Mouse (Mus musculus) liver, adult (tissue): ENCODE results near the gene Nkain1.

Experiments used
- GATA4 ChIP-seq: IDR thresholded peaks from 2 replicates; pipeline ENCODE4 v1.6.1; 2014; ENCODE audit warnings: mild to moderate bottlenecking, low read length; ENCODE audit not compliant: insufficient replicate concordance

The Nkain1 gene

GRCm38 (mm10) chr4:130557852-130558251 lies 16.1 kb downstream of the Nkain1 start:
- no peak for TF ChIP-seq GATA4

- no peak for TF ChIP-seq GATA4
These were observed 17.0 kb downstream of the Nkain1 start for GRCm38 (mm10) chr4:130556992-130557391.

- no peak for TF ChIP-seq GATA4
These were observed 17.7 kb downstream of the Nkain1 start for GRCm38 (mm10) chr4:130556224-130556623.

- no peak for TF ChIP-seq GATA4
These were observed 20.9 kb downstream of the Nkain1 start for GRCm38 (mm10) chr4:130553121-130553448.

GRCm38 (mm10) chr4:130552312-130553120 lies 21.5 kb downstream of the Nkain1 start:
- TF ChIP-seq GATA4 = no peak

GRCm38 (mm10) chr4:130550511-130550910 lies 23.5 kb downstream of the Nkain1 start:
- no peak for TF ChIP-seq GATA4

GRCm38 (mm10) chr4:130549189-130549588 lies 24.8 kb downstream of the Nkain1 start:
- TF ChIP-seq GATA4 = no peak

- TF ChIP-seq GATA4 = no peak
These were observed 27.0 kb downstream of the Nkain1 start for GRCm38 (mm10) chr4:130546798-130547562.

GRCm38 (mm10) chr4:130544392-130544791 lies 29.6 kb downstream of the Nkain1 start:
- no peak for TF ChIP-seq GATA4

- TF ChIP-seq GATA4 = no peak
These were observed 30.9 kb downstream of the Nkain1 start for GRCm38 (mm10) chr4:130543121-130543520.

- no peak for TF ChIP-seq GATA4
These were observed 33.1 kb downstream of the Nkain1 start for GRCm38 (mm10) chr4:130540831-130541230.

- no peak for TF ChIP-seq GATA4
These were observed 34.3 kb downstream of the Nkain1 start for GRCm38 (mm10) chr4:130539706-130540105.

GRCm38 (mm10) chr4:130539053-130539452 lies 34.9 kb downstream of the Nkain1 start:
- TF ChIP-seq GATA4 = no peak

GRCm38 (mm10) chr4:130537371-130537770 lies 36.6 kb downstream of the Nkain1 start:
- no peak for TF ChIP-seq GATA4

GRCm38 (mm10) chr4:130535789-130536188 lies 38.2 kb downstream of the Nkain1 start:
- TF ChIP-seq GATA4 = no peak

GRCm38 (mm10) chr4:130533975-130534374 lies 40.0 kb downstream of the Nkain1 start:
- no peak for TF ChIP-seq GATA4
